Mouse (Mus musculus) subcutaneous adipose tissue, adult 2 months (tissue): ENCODE data around the gene Plekhb1. TPM values are rescaled to one million over a fixed set of nuclear protein-coding genes. Genes with fewer than 3 reads are reported as not detected.

Experiments used
- polyA plus RNA-seq: library from polyadenylated mRNA; depleted of rRNA; stranded (reverse); fragments of >200 nt; gene quantifications from 2 replicates; pipeline ENCODE4 v1.2.3, GENCODE M21; 2012; ENCODE audit warnings: low replicate concordance; rRNA removed

Gene Plekhb1
- polyA plus RNA-seq = 12.7 and 13.9 TPM in 2 replicates

DNA sequence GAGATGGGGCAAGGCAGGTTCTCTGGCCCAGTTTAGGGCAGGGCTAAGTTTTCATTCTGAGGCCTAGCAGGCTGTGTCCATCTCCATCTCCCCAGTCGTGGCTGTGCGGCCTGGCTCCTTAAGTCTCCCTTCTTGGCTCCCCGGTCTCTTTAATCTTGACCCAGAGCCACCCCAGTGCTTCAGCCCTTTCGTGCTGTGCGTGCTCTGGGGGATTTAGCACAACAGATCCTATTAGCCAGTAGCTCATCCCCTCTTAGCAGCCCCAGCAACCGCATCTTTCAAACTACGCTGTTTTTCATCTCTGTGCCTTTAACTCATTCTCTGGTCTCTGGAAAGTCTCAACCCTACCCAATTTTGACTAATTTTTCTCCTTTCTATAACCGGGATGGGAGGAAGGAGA is at the start of gene Plekhb1:
Plekhb1 (minus strand) TSS at position 184 of the 400 bp plus-strand sequence.

DNA sequence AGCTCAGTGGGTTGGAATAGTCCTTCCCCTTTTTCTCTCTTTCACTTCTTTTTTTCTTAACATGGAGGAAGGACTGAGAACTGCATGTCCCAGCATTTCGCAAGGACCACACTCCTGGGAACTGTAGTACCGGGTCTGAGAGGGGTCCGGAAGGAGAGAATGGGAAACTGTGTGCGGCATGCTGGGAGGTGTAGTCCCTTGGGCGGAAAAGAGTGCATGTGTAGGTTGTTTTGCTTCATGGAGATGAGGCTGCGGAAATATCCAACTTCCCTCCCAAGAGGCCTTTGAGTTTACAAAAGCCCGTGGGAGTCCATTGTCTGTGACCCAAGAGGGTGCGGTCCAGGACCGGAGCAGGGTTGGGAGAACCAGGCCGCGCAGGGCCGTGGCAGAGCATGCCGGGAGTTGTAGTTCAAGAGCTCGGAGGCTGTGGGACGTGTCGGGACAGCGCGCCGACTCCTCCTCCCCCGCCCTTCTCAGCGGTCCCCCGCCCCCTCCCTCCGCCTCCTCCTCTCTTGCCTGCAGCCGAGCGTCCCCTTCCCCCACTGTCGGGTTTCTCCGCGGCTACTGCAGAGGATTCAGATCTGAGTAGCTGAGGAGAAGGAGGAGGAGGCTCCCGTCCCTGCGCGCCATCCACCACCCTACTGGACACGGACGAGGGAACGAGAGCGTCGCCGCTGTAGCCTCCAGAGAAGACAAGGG is 44.1 kb upstream of the Plekhb1 start, which contains the start of gene Fam168a:
Fam168a (plus strand) TSS at position 493 of the 699 bp plus-strand sequence.

DNA sequence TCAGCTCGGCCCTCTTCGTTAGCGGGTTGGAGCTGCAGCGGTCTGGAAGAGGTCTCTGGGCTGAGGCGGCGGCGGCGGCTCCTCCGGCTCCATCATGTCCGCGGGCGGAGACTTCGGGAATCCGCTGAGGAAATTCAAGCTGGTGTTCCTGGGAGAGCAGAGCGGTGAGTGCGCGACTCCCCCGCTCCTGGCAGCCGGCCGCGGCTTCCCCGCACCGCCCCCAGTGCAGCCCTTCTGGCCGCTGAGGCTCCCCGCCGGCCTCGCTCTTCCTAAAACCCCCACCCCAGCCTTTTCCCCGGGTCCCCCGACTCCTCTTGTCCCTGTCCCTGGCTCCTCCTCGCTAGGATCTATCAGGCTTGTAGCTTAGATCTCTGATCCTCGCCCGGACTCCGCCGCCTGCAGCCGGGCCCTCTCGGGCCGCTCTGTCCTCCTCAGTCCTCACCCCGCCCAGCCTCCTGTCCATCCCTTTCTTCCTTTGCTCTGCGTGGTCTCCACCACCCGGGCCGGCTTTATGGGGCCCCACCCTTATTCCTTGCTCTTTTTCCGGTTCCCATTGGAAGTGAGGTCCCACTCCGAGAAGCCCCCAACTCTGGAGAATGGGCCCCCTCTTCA is 54.0 kb downstream of the Plekhb1 start, which contains the start of gene Mrpl48:
Mrpl48 (minus strand) TSS at position 172 of the 612 bp plus-strand sequence.

DNA sequence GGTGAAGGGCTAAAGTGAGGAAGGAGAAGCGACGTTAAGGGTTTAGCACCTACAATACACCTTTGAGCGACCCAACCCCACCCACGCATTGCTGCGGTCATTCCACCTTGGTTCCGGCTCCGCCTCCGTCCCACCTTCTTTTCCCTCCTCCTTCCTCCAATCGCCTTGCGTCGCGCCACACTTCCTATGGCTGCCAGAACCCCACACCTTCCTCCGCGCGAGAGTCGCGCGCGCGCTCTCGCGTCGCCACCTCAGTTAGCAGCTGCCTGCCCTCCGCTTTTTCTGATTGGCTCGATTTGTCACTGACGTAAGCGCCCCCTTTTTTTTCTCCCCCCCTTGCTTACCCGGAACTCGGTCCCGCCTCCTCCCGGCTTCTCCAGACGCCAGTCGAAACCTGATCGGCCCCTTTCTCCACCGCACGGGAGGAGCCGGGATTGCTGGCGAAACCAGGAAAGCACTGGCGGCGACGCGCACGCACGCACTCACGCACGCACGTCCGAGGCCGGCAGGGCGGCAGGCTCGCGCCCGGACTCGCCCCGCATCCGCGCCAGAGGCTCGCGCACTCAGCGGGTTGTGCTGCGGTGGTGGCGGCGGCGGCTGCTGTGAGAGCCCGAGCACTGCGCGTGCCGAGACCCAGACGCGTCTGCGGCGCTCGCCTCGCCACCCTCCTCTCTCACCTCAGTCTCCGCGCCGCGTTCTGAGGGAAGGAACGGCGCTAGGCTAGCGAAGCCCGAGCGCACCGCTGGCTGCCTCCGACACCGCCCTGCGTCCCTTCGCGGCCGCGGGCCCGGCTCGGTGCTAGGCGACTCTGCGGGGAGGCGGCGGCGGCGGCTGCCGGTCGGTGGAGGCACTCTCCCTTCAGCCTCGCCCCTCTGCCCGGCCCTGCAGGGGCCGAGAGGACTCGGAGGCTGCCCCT is 54.7 kb downstream of the Plekhb1 start, which contains the start of gene Rab6a:
Rab6a (plus strand) TSS at position 197 of the 916 bp plus-strand sequence.

Other genes starting within 250 kb of the Plekhb1 start
- gene Ucp3, start 189.4 kb downstream of the Plekhb1 start, polyA plus RNA-seq = 23.2 and 53.9 TPM in 2 replicates
- gene Ucp2, start 169.1 kb downstream of the Plekhb1 start, polyA plus RNA-seq = 381 and 533 TPM in 2 replicates
- gene Dnajb13, start 147.5 kb downstream of the Plekhb1 start, polyA plus RNA-seq = 1.5 and 8.5 TPM in 2 replicates
- gene Coa4, start 125.3 kb downstream of the Plekhb1 start, polyA plus RNA-seq = 12.3 and 13.0 TPM in 2 replicates
- 22.1 and 30.5 TPM in 2 replicates for gene Rab6a, start 55.0 kb downstream of the Plekhb1 start, polyA plus RNA-seq
- 16.5 and 26.0 TPM in 2 replicates for gene Mrpl48, start 54.1 kb downstream of the Plekhb1 start, polyA plus RNA-seq
- 64.9 and 95.1 TPM in 2 replicates for gene Fam168a, start 44.2 kb upstream of the Plekhb1 start, polyA plus RNA-seq
- 4.8 and 14.1 TPM in 2 replicates for gene Relt, start 201.0 kb upstream of the Plekhb1 start, polyA plus RNA-seq